Mouse (Mus musculus) heart, embryonic 12.5 days (tissue): ENCODE data around the gene Dicer1. TPM values are rescaled to one million over a fixed set of nuclear protein-coding genes. Genes with fewer than 3 reads are reported as not detected.
"Not testable (repeated sequence)": the region's sequence is repeated elsewhere in the genome, so short reads cannot be mapped to it uniquely, and the experiment has no call there.

ENCODE experiments used
- ATAC-seq: fragments of 200-750 bp; cut with Nextera tagmentation; 2 replicates; pipeline ENCODE4 v1.8.0; 2017; ENCODE audit warnings: moderate TSS enrichment, moderate library complexity; ENCODE audit not compliant: insufficient number of reproducible peaks, low FRiP score
- H3K27ac ChIP-seq: fragments of 300-500 bp; sonication (generic); 2 replicates; pipeline ENCODE4 v1.5.1; 2016; ENCODE audit warnings: mild to moderate bottlenecking, moderate library complexity; ENCODE audit not compliant: poor library complexity, severe bottlenecking
- H3K27me3 ChIP-seq: fragments of 300-500 bp; sonication (generic); replicated peaks from 2 replicates; pipeline ENCODE4 v1.6.1; 2016; ENCODE audit warnings: mild to moderate bottlenecking, moderate library complexity
- H3K36me3 ChIP-seq: fragments of 300-500 bp; sonication (generic); 2 replicates; pipeline ENCODE4 v1.6.1; 2016; ENCODE audit warnings: mild to moderate bottlenecking, moderate library complexity
- H3K4me1 ChIP-seq: fragments of 300-500 bp; sonication (generic); replicated peaks from 2 replicates; pipeline ENCODE4 v1.6.1; 2016; ENCODE audit warnings: mild to moderate bottlenecking
- H3K4me2 ChIP-seq: fragments of 300-500 bp; sonication (generic); 2 replicates; pipeline ENCODE4 v1.6.1; 2016; ENCODE audit warnings: mild to moderate bottlenecking, moderate library complexity
- H3K4me3 ChIP-seq: fragments of 300-500 bp; sonication (generic); 2 replicates; pipeline ENCODE4 v1.5.1; 2016; ENCODE audit warnings: mild to moderate bottlenecking
- H3K9ac ChIP-seq: fragments of 300-500 bp; sonication (generic); 2 replicates; pipeline ENCODE4 v1.6.1; 2016; ENCODE audit warnings: mild to moderate bottlenecking, moderate library complexity
- H3K9me3 ChIP-seq: fragments of 300-500 bp; sonication (generic); replicated peaks from 2 replicates; pipeline ENCODE4 v1.6.1; 2016; ENCODE audit warnings: mild to moderate bottlenecking, moderate library complexity
- WGBS: fragments of 180-500 bp; shearing (Covaris S2); methylation state at CpG from one replicate; pipeline ENCODE4 v1.1.7; 2016; 5-methylcytosine and 5-hydroxymethylcytosine counted together
- polyA plus RNA-seq: library from polyadenylated mRNA; unstranded; fragments of >200 nt; fragmentation: Nextera tagmentation; extraction: Ambion mirVana; gene quantifications from 2 replicates; pipeline ENCODE4 v1.2.1, GENCODE M21; 2016

The Dicer1 gene
- polyA plus RNA-seq, 1 experiment from 2014 or later = 41.6 TPM

DNA sequence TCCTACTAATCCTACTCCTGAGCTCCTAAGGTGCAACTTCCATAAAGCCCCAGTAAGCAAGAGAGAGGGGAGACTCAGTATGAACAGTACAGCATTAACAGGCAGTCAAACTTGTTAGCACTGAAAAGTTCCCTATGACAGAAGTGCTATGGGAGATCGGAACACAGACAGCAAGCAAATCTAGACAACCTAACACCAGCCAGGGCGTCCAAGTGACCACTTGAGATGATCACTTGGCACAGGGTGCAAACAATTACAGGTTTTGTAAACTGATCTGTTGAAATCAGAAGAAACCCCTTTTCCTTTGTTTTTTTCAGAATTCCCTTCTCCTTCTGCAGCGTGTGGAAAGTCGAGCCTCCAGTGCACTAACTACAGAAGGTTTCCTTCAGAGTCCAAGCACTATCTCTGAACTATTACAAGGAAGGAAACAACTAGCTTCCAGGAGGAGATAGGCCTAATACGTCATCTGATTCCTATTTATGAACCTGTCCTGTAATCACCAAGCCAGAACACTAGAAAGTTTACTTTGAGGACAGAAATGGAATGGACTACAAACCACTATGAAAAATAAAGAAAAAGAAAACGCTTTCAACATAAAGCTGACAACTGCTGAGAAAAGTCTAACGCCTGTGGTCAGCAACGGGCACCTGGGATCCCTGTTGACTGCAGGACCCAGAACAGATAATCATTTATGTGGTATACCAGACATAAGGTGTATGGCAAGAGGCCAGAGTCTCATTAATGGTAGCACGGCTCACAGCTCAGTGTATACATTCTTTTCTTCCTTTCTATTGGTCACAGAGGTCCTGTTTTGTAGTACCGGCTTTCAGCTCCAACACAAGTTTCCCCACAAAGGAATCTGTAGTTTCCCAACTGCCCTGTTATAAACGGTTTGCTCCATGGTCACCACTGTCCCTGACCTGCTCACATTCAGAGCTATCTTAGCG lies 10.6 kb downstream of the Dicer1 start:
- H3K27ac ChIP-seq = peak overlapping the region; percentile 18
- H3K9ac ChIP-seq = no peak overlapping the region

DNA sequence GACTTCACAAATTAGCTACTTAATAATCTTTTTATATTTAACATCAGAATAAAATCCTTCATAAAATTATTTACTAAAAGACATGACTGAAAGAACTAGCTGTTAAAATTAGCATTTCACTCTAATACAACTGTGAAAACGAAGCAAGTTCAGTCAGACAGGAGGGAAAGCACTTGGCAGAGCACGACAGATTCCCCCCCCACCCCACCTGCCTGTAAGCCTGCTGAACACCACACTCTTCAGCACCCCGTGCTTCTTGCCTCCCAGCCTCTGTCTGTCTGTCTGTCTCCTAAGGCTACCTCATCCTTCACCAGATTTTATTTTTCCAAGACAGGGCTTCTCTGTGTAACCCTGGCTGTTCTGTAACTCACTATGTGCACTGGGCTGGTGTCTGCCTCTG lies 12.8 kb downstream of the Dicer1 start:
- peaks cover 49% of the 10 kb centered on the region for H3K4me1 ChIP-seq
- no peak overlapping the region for H3K27ac ChIP-seq
- ATAC-seq = no peak
- H3K27me3 ChIP-seq = no peaks in the 10 kb centered on the region
- no peak overlapping the region for H3K9ac ChIP-seq
- no peak overlapping the region for H3K4me3 ChIP-seq
- H3K36me3 ChIP-seq = peaks cover 17% of the 10 kb centered on the region
- no peaks in the 10 kb centered on the region for H3K9me3 ChIP-seq
- no peak overlapping the region for H3K4me2 ChIP-seq
- WGBS = 65% methylated on average over 3 of the region's 3 CpGs

More for the DNA sequence above, 10.6 kb downstream of the Dicer1 start:
- Histone ChIP-seq H3K4me1 (peaks cover 42% of the 10 kb centered on the region), H3K9me3 (no peaks in the 10 kb centered on the region), H3K4me3 (no peak overlapping the region), H3K27me3 (no peaks in the 10 kb centered on the region), H3K36me3 (peaks cover 22% of the 10 kb centered on the region), H3K4me2 (peak overlapping the region; percentile 11)
- WGBS = 47% methylated on average over 12 of the region's 12 CpGs
- ATAC-seq = peak; percentile 57; the same call in 1 of the 2 replicates

DNA sequence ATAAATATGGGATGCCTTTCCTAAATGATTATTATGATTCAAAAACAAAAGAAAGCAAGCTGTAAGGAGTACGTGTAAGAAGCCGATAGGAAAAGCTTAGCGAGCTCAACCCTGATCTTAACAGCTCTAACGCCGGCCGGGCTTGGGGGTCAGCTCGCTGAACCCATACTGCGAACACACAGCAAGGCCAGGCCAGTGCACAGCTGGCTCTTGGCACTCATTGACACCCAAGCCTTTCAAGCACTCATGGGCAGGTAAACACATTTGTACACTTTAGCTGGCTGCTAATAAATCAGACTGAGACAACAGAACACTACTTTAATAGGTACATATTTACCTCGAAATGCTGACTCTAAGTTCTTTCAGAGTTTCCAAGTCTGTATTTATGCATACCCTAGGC lies 13.3 kb downstream of the Dicer1 start:
- Histone ChIP-seq H3K4me1 (peaks cover 51% of the 10 kb centered on the region), H3K4me3 (no peak overlapping the region), H3K27ac (no peak overlapping the region), H3K27me3 (no peaks in the 10 kb centered on the region), H3K9me3 (no peaks in the 10 kb centered on the region), H3K4me2 (no peak overlapping the region), H3K36me3 (peaks cover 17% of the 10 kb centered on the region), H3K9ac (0 out of 2 replicates have a peak overlapping the region, but pooled peaks have one; percentile 4)
- WGBS = 85% methylated on average over 9 of the region's 9 CpGs
- no peak for ATAC-seq

DNA sequence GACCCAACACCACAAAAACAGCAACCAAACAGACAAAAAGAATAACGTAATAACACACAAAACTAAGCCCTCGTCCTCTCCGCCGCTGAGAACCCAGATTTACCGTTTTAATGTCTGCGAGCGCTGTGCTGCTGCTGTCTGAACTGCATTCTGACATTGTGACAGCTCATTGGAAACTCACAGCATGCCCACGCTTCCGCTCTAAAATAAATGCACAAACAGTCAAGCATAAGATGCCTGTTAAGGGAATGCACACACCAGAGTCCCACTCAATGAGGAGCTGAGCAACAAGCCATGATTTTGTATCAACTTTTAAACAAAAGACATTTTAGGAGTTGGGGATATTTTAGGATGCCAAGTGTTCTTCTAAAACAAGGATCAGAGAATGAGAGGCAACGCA lies 14.1 kb downstream of the Dicer1 start:
- Histone ChIP-seq H3K27me3 (no peaks in the 10 kb centered on the region), H3K4me3 (no peak overlapping the region), H3K4me2 (no peak overlapping the region), H3K4me1 (peaks cover 52% of the 10 kb centered on the region), H3K36me3 (peaks cover 21% of the 10 kb centered on the region), H3K27ac (no peak overlapping the region), H3K9ac (no peak overlapping the region), H3K9me3 (no peaks in the 10 kb centered on the region)
- 89% methylated on average over 10 of the region's 10 CpGs for WGBS
- ATAC-seq = no peak

DNA sequence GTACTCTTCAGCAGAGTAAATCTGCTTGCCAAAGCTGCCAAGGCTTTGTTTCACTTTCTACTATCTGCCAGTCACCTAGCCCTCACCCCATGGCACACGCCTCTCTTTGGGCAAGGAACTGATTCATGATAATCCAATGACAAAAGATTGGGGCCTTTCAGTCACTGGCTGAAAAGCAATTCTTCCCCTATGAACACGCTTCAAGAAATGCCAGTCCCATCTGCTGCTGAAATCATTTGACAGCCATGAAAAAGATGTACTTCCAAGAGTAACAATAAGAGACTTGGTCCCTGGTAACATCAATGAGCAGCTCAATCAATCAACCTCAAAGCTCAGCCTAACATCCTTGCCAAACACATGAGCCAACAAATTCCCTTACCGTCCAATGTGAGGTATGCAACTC lies 15.8 kb downstream of the Dicer1 start:
- Histone ChIP-seq H3K36me3 (peaks cover 30% of the 10 kb centered on the region), H3K9me3 (no peaks in the 10 kb centered on the region), H3K27me3 (no peaks in the 10 kb centered on the region), H3K4me3 (no peak overlapping the region), H3K4me1 (peaks cover 41% of the 10 kb centered on the region), H3K27ac (no peak overlapping the region), H3K4me2 (no peak overlapping the region), H3K9ac (no peak overlapping the region)
- no peak for ATAC-seq
- WGBS = 74% methylated on average over 3 of the region's 3 CpGs

DNA sequence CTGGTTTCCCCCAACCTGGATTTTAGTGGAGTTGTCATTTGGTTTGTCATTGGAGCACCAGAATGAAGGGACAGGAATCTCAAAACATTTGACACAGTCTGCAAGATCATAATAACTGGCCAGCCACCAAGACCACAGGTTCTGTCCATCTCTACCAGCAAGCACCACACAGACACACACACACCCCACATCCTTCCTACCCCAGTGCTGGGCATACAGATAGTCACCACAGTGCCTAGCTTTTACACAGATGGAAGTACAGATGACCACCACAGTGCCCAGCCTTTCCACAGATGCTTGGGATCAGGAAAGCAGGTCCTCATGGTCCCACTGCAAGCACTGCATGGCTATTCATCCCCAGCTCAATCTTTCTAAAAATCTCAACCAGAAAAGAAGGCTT lies 18.6 kb downstream of the Dicer1 start:
- Histone ChIP-seq H3K27ac (no peak overlapping the region), H3K4me1 (peaks cover 23% of the 10 kb centered on the region), H3K4me2 (no peak overlapping the region), H3K36me3 (peaks cover 50% of the 10 kb centered on the region), H3K4me3 (no peak overlapping the region), H3K9ac (no peak overlapping the region), H3K27me3 (no peaks in the 10 kb centered on the region), H3K9me3 (no peaks in the 10 kb centered on the region)
- no peak for ATAC-seq

DNA sequence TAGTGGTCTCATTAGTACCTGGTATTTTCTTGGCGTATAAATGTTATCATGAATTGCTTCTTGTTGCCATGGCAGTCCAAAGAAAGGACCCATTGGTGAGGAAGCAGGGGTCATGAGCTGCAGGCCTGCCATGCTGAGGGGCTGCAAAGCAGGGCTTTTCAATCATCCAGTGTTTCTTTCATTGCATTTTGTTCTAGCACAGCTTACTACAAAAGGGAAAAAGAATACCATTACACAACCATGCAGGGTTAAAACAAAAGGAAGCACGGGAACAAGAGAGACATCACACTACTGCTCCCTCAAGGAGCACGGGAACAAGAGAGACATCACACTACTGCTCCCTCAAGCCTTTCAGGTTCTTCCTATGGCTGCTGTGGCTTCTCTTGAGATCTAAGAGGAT lies 20.0 kb downstream of the Dicer1 start:
- H3K9me3 ChIP-seq = no peaks in the 10 kb centered on the region
- H3K9ac ChIP-seq = no peak overlapping the region
- WGBS = 88% methylated on average over 3 of the region's 3 CpGs
- no peak for ATAC-seq
- peaks cover 54% of the 10 kb centered on the region for H3K36me3 ChIP-seq
- no peak overlapping the region for H3K4me2 ChIP-seq
- no peak overlapping the region for H3K27ac ChIP-seq
- H3K4me3 ChIP-seq = no peak overlapping the region
- H3K4me1 ChIP-seq = peaks cover 23% of the 10 kb centered on the region
- no peaks in the 10 kb centered on the region for H3K27me3 ChIP-seq

DNA sequence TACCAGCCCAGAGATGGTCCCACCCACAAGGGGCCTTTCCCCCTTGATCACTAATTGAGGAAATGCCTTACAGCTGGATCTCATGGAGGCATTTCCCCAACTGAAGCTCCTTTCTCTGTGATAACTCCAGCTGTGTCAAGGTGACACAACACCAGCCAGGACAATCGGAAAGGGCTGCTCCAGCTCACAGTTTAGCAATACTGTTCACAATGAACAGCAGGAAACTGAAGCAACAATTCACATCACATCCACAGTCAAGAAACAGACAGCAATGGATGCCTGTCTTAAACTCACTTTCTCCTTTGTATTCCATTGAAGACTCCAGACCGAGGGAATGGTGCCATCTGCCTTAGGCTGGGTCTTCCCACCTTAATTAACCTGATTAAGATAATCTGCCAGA lies 25.3 kb downstream of the Dicer1 start:
- not testable (repeated sequence) for H3K4me1 ChIP-seq, H3K9me3 ChIP-seq, H3K9ac ChIP-seq, H3K4me3 ChIP-seq, H3K4me2 ChIP-seq, H3K27me3 ChIP-seq, ATAC-seq, H3K27ac ChIP-seq
- 81% methylated on average over 2 of the region's 2 CpGs for WGBS
- peaks cover 76% of the 10 kb centered on the region for H3K36me3 ChIP-seq

DNA sequence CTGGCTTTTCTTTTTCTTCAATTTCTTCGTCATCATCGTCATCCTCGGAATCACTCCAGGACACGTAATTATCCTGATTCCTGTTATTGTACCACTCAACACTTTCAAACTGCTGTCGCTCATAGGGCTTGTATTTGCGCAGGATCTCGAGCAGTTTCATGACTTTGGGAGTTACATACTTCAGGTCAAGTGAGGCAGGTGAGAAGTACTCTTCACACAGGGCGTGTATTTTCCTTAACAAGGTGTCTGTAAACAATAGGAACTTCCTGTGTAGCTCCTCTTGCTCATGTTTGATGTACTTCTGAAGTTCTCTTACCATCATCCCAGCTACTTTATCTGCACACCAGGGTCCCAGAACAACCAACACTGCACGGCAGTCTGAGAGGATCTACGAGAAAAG lies 29.7 kb downstream of the Dicer1 start:
- Histone ChIP-seq H3K27ac (no peak overlapping the region), H3K4me2 (no peak overlapping the region), H3K9me3 (no peaks in the 10 kb centered on the region), H3K4me3 (no peak overlapping the region), H3K4me1 (peaks cover 22% of the 10 kb centered on the region), H3K27me3 (no peaks in the 10 kb centered on the region), H3K36me3 (peaks cover 56% of the 10 kb centered on the region), H3K9ac (no peak overlapping the region)
- ATAC-seq = no peak
- 91% methylated on average over 10 of the region's 10 CpGs for WGBS

DNA sequence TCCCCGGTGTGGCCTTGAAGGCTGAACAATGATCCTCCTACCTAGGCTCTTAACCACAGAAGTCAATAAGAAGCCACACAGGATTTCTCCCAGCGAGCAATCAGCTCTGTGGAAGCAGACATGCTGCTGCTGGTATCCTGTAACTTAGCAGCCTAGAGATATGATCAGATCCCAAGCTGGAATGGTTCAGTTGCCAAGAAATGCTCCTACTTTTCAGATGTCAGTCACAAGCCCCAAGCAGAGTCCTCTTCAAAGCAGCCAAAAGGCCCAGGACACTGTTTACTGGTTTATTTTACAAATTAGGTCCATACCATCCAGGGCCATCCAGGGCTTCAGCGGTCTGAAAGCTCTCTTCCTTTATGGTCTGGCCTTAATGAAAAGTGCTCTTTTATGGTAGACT lies 30.7 kb downstream of the Dicer1 start:
- Histone ChIP-seq H3K36me3 (peaks cover 50% of the 10 kb centered on the region), H3K4me3 (no peak overlapping the region), H3K4me1 (peaks cover 30% of the 10 kb centered on the region), H3K4me2 (no peak overlapping the region), H3K9ac (no peak overlapping the region), H3K27me3 (no peaks in the 10 kb centered on the region), H3K27ac (no peak overlapping the region), H3K9me3 (no peaks in the 10 kb centered on the region)
- no peak for ATAC-seq
- 81% methylated on average over 3 of the region's 3 CpGs for WGBS

DNA sequence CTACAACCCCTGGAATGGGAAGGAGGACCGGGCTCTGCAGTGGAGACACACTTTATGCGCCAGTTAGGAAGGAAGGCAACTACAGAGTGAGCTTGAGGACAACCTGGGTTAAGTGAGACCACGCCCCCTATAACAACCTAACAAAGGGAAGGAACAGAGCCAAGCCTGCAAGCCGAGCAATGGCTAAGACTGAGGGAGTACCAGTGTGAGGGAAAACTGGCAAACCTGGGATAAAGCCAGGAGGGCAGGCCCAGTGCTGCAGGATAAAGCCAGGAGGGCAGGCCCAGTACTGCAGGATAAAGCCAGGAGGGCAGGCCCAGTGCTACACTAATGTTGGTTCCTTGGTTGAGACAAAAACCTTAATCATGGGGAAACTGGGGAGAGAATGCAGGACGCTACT lies 32.8 kb downstream of the Dicer1 start:
- ATAC-seq = peak; percentile 36; the same call in 1 of the 2 replicates
- H3K27me3 ChIP-seq = no peaks in the 10 kb centered on the region
- H3K9ac ChIP-seq = no peak overlapping the region
- peaks cover 59% of the 10 kb centered on the region for H3K36me3 ChIP-seq
- 76% methylated on average over 5 of the region's 5 CpGs for WGBS
- H3K9me3 ChIP-seq = no peaks in the 10 kb centered on the region
- H3K4me3 ChIP-seq = no peak overlapping the region
- H3K27ac ChIP-seq = no peak overlapping the region
- H3K4me1 ChIP-seq = peaks cover 27% of the 10 kb centered on the region
- H3K4me2 ChIP-seq = no peak overlapping the region
